8 mouse cellular contexts compared by ENCODE assay signal in genomic region chr12:79022882-79023281, GRCm38 (mm10). TPM values are rescaled to one million over a fixed set of nuclear protein-coding genes. Genes with fewer than 3 reads are reported as not detected.
A peak's percentile ranks its signal among the peaks of the same experiment; 100 is the strongest.
DNase-seq lines count a peak whose midpoint lies in the region; ATAC-seq and TF ChIP-seq lines count a peak whose summit lies in the region.

No protein-coding gene starts in this region.

- H3K9me3 ChIP-seq in limb, embryonic 14.5 days (ENCODE audit: control insufficient read depth, low read length) = no peaks in the 10 kb centered on the region

- H3K36me3 ChIP-seq in limb, embryonic 14.5 days (ENCODE audit: control insufficient read depth, insufficient read depth, low read length) = no peaks in the 10 kb centered on the region

- no peak overlapping the region for H3K27ac ChIP-seq in limb, embryonic 14.5 days (replicated peaks; ENCODE audit: low read depth, low read length)

- H3K9ac ChIP-seq in limb, embryonic 14.5 days (ENCODE audit: low read depth, low read length, severe bottlenecking) = no peak overlapping the region

- DNase-seq in spleen, adult 18-20 months = peak; percentile 12 to 35
- no peak for DNase-seq in spleen, adult 12 weeks (ENCODE audit: low spot score)
- DNase-seq in cerebellum, adult 11 months = peak; percentile 72
- DNase-seq in frontal cortex, adult 2 months (ENCODE audit: extremely low spot score in 1 of 2, low spot score in 1 of 2) = peak; percentile 39 to 80
- DNase-seq in kidney, adult 9 months = peak; percentile 85
- DNase-seq in limb, embryonic 14.5 days (ENCODE audit: low spot score) = peak; percentile 53
- peak; percentile 70 for DNase-seq in right cerebral cortex, adult 2 months (ENCODE audit: low spot score in 2 of 2)

- TF ChIP-seq POLR2A in limb, embryonic 14.5 days (IDR thresholded peaks at IDR 0.05; ENCODE audit: borderline replicate concordance, extremely low read depth, insufficient read depth, insufficient read length) = no peak

- ATAC-seq in limb, embryonic 14.5 days (ENCODE audit: low FRiP score, low read depth) = no peak
- ATAC-seq in erythroblast, adult 5-6 weeks (replicated peaks; ENCODE audit: low FRiP score, poor library complexity, severe bottlenecking) = no peak

- WGBS in limb, embryonic 14.5 days = 17% methylated on average over 3 of the region's 3 CpGs

- H3K4me2 ChIP-seq in limb, embryonic 14.5 days (replicated peaks; ENCODE audit: low read depth, low read length, severe bottlenecking) = no peak overlapping the region

- H3K4me3 ChIP-seq in limb, embryonic 14.5 days (replicated peaks; ENCODE audit: low read length) = no peak overlapping the region

- H3K4me1 ChIP-seq in limb, embryonic 14.5 days (ENCODE audit: control insufficient read depth, insufficient read depth, low read length) = peaks cover 6% of the 10 kb centered on the region

- H3K27me3 ChIP-seq in limb, embryonic 14.5 days (ENCODE audit: control insufficient read depth, insufficient read depth, low read length) = no peaks in the 10 kb centered on the region

RNA-seq across cellular contexts. Expression of gene Plekhh1, which starts 6.1 kb away (rescaled TPM):
- 9.9 and 10.6 TPM in 2 replicates for polyA plus RNA-seq in frontal cortex, adult 2 months (2012; rRNA removed)
- 4.9 and 5.1 TPM in 2 replicates for polyA plus RNA-seq in limb, embryonic 14.5 days (2012; rRNA removed)
- polyA plus RNA-seq in limb, embryonic 14.5 days (2014; fragmentation: Nextera tagmentation; extraction: Ambion mirVana) = 2.3 and 2.5 TPM in 2 replicates
- total RNA-seq in erythroblast, adult 5-6 weeks (2015; ENCODE audit: low replicate concordance) = not detected in 2 replicates
- total RNA-seq in erythroblast, adult 5-6 weeks (2017; ENCODE audit: low replicate concordance) = not detected in 2 replicates

RNA-seq across cellular contexts. Expression of gene Tmem229b, which starts 15.5 kb away (rescaled TPM):
- polyA plus RNA-seq in frontal cortex, adult 2 months (2012; rRNA removed) = 18.9 and 21.6 TPM in 2 replicates
- 7.3 and 10.9 TPM in 2 replicates for polyA plus RNA-seq in limb, embryonic 14.5 days (2012; rRNA removed)
- polyA plus RNA-seq in limb, embryonic 14.5 days (2014; fragmentation: Nextera tagmentation; extraction: Ambion mirVana) = 7.2 and 7.4 TPM in 2 replicates
- total RNA-seq in erythroblast, adult 5-6 weeks (2015; ENCODE audit: low replicate concordance) = 7.1 and 9.0 TPM in 2 replicates
- 5.4 and 9.5 TPM in 2 replicates for total RNA-seq in erythroblast, adult 5-6 weeks (2017; ENCODE audit: low replicate concordance)
